21 mouse cellular contexts compared by ENCODE assay signal in the genomic region with DNA sequence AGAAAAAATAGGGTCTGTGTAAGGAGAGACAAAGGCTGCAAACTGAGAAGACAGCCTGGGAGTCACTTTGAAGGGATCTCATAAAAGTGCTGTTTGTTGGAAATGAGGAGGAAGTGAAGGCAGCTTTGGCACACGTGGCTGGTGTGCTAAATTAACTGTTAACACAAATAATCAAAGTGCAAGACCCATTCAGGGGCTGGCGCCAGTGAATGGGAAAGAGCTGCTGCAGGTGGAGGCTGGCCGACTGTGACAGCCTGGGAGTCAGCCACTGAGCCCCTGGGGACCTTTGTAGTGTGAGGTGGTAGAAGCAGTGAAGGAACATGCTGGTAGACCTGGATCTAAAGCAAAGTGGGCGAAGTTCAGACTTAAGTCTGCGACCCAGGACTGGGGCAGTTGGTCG. TPM values are rescaled to one million over a fixed set of nuclear protein-coding genes. Genes with fewer than 3 reads are reported as not detected.
A peak's percentile ranks its signal among the peaks of the same experiment; 100 is the strongest.
DNase-seq lines count a peak whose midpoint lies in the region; ATAC-seq and TF ChIP-seq lines count a peak whose summit lies in the region.
"Had no signal": no experiment of that assay in that cellular context is flagged by ENCODE, and none has a peak within 500 bp of the region (broad histone marks: within the 10 kb centered on the region; RNA-seq: fewer than 3 reads in every experiment).

No protein-coding gene starts in this region.

- no peaks in the 10 kb centered on the region for H3K27me3 ChIP-seq in intestine, embryonic 14.5 days (replicated peaks; ENCODE audit: control insufficient read depth, insufficient read depth, low read length)
- no peaks in the 10 kb centered on the region for H3K27me3 ChIP-seq in intestine, postnatal 0 days (replicated peaks; ENCODE audit: control insufficient read depth, insufficient read depth, low read length)
- H3K27me3 ChIP-seq in lung, embryonic 16.5 days (ENCODE audit: control insufficient read depth, insufficient read depth, low read depth, low read length), result no peaks in the 10 kb centered on the region
- no peaks in the 10 kb centered on the region for H3K27me3 ChIP-seq in stomach, embryonic 16.5 days (ENCODE audit: control insufficient read depth, insufficient read depth, low read length)
- no peaks in the 10 kb centered on the region for H3K27me3 ChIP-seq in midbrain, embryonic 13.5 days
- H3K27me3 ChIP-seq: embryonic facial prominence, embryonic 15.5 days; hindbrain, embryonic 13.5 days had no signal

- no peak overlapping the region for H3K9ac ChIP-seq in intestine, embryonic 14.5 days (ENCODE audit: low read length)
- H3K9ac ChIP-seq in intestine, postnatal 0 days (ENCODE audit: low read depth, low read length), result no peak overlapping the region
- no peak overlapping the region; the same call in 1 of the 2 replicates for H3K9ac ChIP-seq in lung, embryonic 16.5 days (ENCODE audit: low read length)
- no peak overlapping the region for H3K9ac ChIP-seq in stomach, embryonic 16.5 days (ENCODE audit: low read length)
- H3K9ac ChIP-seq in midbrain, embryonic 13.5 days (replicated peaks), result no peak overlapping the region
- H3K9ac ChIP-seq: embryonic facial prominence, embryonic 15.5 days; hindbrain, embryonic 13.5 days had no signal

- no peaks in the 10 kb centered on the region for H3K9me3 ChIP-seq in intestine, embryonic 14.5 days (ENCODE audit: control insufficient read depth, low read length)
- no peaks in the 10 kb centered on the region for H3K9me3 ChIP-seq in intestine, postnatal 0 days (ENCODE audit: control insufficient read depth)
- H3K9me3 ChIP-seq in lung, embryonic 16.5 days (ENCODE audit: control insufficient read depth, low read length), result no peaks in the 10 kb centered on the region
- no peaks in the 10 kb centered on the region for H3K9me3 ChIP-seq in stomach, embryonic 16.5 days (replicated peaks; ENCODE audit: control insufficient read depth, low read length)
- H3K9me3 ChIP-seq in midbrain, embryonic 13.5 days, result no peaks in the 10 kb centered on the region
- H3K9me3 ChIP-seq: embryonic facial prominence, embryonic 15.5 days; G1E; hindbrain, embryonic 13.5 days had no signal

- H3K4me1 ChIP-seq in intestine, embryonic 14.5 days (replicated peaks; ENCODE audit: control insufficient read depth, insufficient read depth, low read length), result peaks cover 7% of the 10 kb centered on the region; the same call in 1 of the 2 replicates
- no peaks in the 10 kb centered on the region for H3K4me1 ChIP-seq in intestine, postnatal 0 days (replicated peaks; ENCODE audit: control insufficient read depth, insufficient read depth, low read length)
- H3K4me1 ChIP-seq in lung, embryonic 16.5 days (replicated peaks; ENCODE audit: control insufficient read depth, insufficient read depth, low read length), result peaks cover 13% of the 10 kb centered on the region
- H3K4me1 ChIP-seq in stomach, embryonic 16.5 days (ENCODE audit: control insufficient read depth, insufficient read depth, low read length), result peaks cover 2% of the 10 kb centered on the region; the same call in 1 of the 2 replicates
- H3K4me1 ChIP-seq in midbrain, embryonic 13.5 days (replicated peaks), result no peaks in the 10 kb centered on the region
- H3K4me1 ChIP-seq: embryonic facial prominence, embryonic 15.5 days; hindbrain, embryonic 13.5 days had no signal

- 49% methylated on average over 6 of the region's 6 CpGs for WGBS in intestine, embryonic 14.5 days
- WGBS in intestine, postnatal 0 days, result 67% methylated on average over 6 of the region's 6 CpGs
- WGBS in lung, embryonic 16.5 days, result 47% methylated on average over 6 of the region's 6 CpGs
- 66% methylated on average over 6 of the region's 6 CpGs for WGBS in stomach, embryonic 16.5 days
- WGBS in midbrain, embryonic 13.5 days, result 63% methylated on average over 6 of the region's 6 CpGs

- no peak overlapping the region for H3K4me2 ChIP-seq in intestine, embryonic 14.5 days (ENCODE audit: low read length)
- no peak overlapping the region for H3K4me2 ChIP-seq in intestine, postnatal 0 days (replicated peaks; ENCODE audit: low read depth)
- H3K4me2 ChIP-seq in lung, embryonic 16.5 days (ENCODE audit: low read depth, low read length), result no peak overlapping the region
- H3K4me2 ChIP-seq in stomach, embryonic 16.5 days (ENCODE audit: low read depth, low read length), result no peak overlapping the region
- H3K4me2 ChIP-seq in midbrain, embryonic 13.5 days (replicated peaks), result no peak overlapping the region
- H3K4me2 ChIP-seq: embryonic facial prominence, embryonic 15.5 days; hindbrain, embryonic 13.5 days had no signal

- DNase-seq in intestine, embryonic 14.5 days (ENCODE audit: low spot score), result no peak
- no peak for DNase-seq in lung, postnatal 14 days
- peak; percentile 51 to 60 for DNase-seq in kidney, postnatal 4 days
- DNase-seq: adrenal gland, adult 2 months; cerebellum, adult 11-12 months; layer of hippocampus, postnatal 36 days; liver had no signal

- TF ChIP-seq CTCF in intestine, postnatal 0 days (IDR thresholded peaks at IDR 0.05; ENCODE audit: low read depth), result no peak

- H3K4me3 ChIP-seq in intestine, embryonic 14.5 days (ENCODE audit: low read depth, low read length), result no peak overlapping the region
- no peak overlapping the region for H3K4me3 ChIP-seq in intestine, postnatal 0 days (ENCODE audit: low read depth, low read length)
- H3K4me3 ChIP-seq in lung, embryonic 16.5 days (ENCODE audit: low read length), result no peak overlapping the region
- H3K4me3 ChIP-seq in stomach, embryonic 16.5 days (replicated peaks; ENCODE audit: low read length), result no peak overlapping the region
- H3K4me3 ChIP-seq in midbrain, embryonic 13.5 days (replicated peaks), result no peak overlapping the region
- H3K4me3 ChIP-seq: embryonic facial prominence, embryonic 15.5 days; hindbrain, embryonic 13.5 days had no signal

- no peaks in the 10 kb centered on the region for H3K36me3 ChIP-seq in intestine, embryonic 14.5 days (ENCODE audit: control insufficient read depth, insufficient read depth, low read length)
- H3K36me3 ChIP-seq in intestine, postnatal 0 days (ENCODE audit: control insufficient read depth, insufficient read depth), result no peaks in the 10 kb centered on the region
- H3K36me3 ChIP-seq in lung, embryonic 16.5 days (ENCODE audit: control insufficient read depth, insufficient read depth, low read length), result no peaks in the 10 kb centered on the region
- no peaks in the 10 kb centered on the region for H3K36me3 ChIP-seq in stomach, embryonic 16.5 days (ENCODE audit: control insufficient read depth, insufficient read depth, low read length)
- no peaks in the 10 kb centered on the region for H3K36me3 ChIP-seq in midbrain, embryonic 13.5 days
- H3K36me3 ChIP-seq: embryonic facial prominence, embryonic 15.5 days; G1E; hindbrain, embryonic 13.5 days had no signal

- H3K27ac ChIP-seq in intestine, embryonic 14.5 days (ENCODE audit: low read depth), result peak overlapping the region; percentile 54; the same call in 1 of the 2 replicates
- H3K27ac ChIP-seq in intestine, postnatal 0 days (ENCODE audit: low read depth, low read length), result no peak overlapping the region
- H3K27ac ChIP-seq in lung, embryonic 16.5 days (ENCODE audit: low read length), result peak overlapping the region; percentile 46
- peak overlapping the region; percentile 48; the same call in 1 of the 2 replicates for H3K27ac ChIP-seq in stomach, embryonic 16.5 days (ENCODE audit: low read length)
- no peak overlapping the region for H3K27ac ChIP-seq in midbrain, embryonic 13.5 days
- H3K27ac ChIP-seq: embryonic facial prominence, embryonic 15.5 days; hindbrain, embryonic 13.5 days; macrophage had no signal

- ATAC-seq in intestine, embryonic 14.5 days (replicated peaks; ENCODE audit: low FRiP score, low TSS enrichment, low read depth), result no peak
- ATAC-seq in intestine, postnatal 0 days, result no peak
- ATAC-seq in lung, embryonic 16.5 days (ENCODE audit: low read depth), result peak; percentile 54; the same call in 1 of the 2 replicates
- no peak for ATAC-seq in stomach, embryonic 16.5 days (ENCODE audit: insufficient read depth, low FRiP score)
- ATAC-seq in midbrain, embryonic 13.5 days, result no peak
- ATAC-seq: midbrain, embryonic 16.5 days had no signal

RNA-seq across cellular contexts. Expression of a gene that starts 57.8 kb away (rescaled TPM):
- polyA plus RNA-seq in intestine, embryonic 14.5 days (2014; fragmentation: Nextera tagmentation; extraction: Ambion mirVana), result not detected in 2 replicates
- polyA plus RNA-seq in intestine, postnatal 0 days (2015; fragmentation: Nextera tagmentation; extraction: Ambion mirVana), result not detected in 2 replicates
- not detected in 2 replicates for polyA plus RNA-seq in lung, embryonic 16.5 days (2015; fragmentation: Nextera tagmentation; extraction: Ambion mirVana)
- polyA plus RNA-seq in stomach, embryonic 16.5 days (2015; fragmentation: Nextera tagmentation; extraction: Ambion mirVana), result not detected in 2 replicates
- not detected in 2 replicates for polyA plus RNA-seq in midbrain, embryonic 13.5 days (2015; fragmentation: Nextera tagmentation; extraction: Ambion mirVana)
- polyA plus RNA-seq: adrenal gland, adult 2 months; embryonic facial prominence, embryonic 15.5 days; forebrain, embryonic 11.5 days; G1E; gonadal fat pad, adult 2 months; heart, embryonic 14.5 days; hindbrain, embryonic 13.5 days; large intestine, adult 2 months; midbrain, embryonic 16.5 days; spleen, adult 2 months had no signal

Comparison
In these comparisons a context has a peak if more than half of its experiments do, and no peak if none do; other contexts are left out.
1. H3K27ac ChIP-seq: peak in intestine, embryonic 14.5 days (single experiment), lung, embryonic 16.5 days (single experiment) and stomach, embryonic 16.5 days (single experiment); none in intestine, postnatal 0 days (single experiment) and midbrain, embryonic 13.5 days (single experiment).
2. DNase-seq: peak in kidney, postnatal 4 days (2 of 2); none in intestine, embryonic 14.5 days (single experiment) and lung, postnatal 14 days (single experiment).